Mouse (Mus musculus): Measurements from ENCODE around the gene Sapcd2. TPM values are rescaled to one million over a fixed set of nuclear protein-coding genes. Genes with fewer than 3 reads are reported as not detected.
A peak's percentile ranks its signal among the peaks of the same experiment; 100 is the strongest.

The Sapcd2 gene
- polyA plus RNA-seq, 1 experiment from 2014 or later, result 17.2 TPM

- Histone ChIP-seq H3K9ac (ENCODE audit: low read depth, low read length) (peak within 1 kb of the TSS; percentile 54), H3K4me2 (ENCODE audit: low read length) (peak within 1 kb of the TSS; percentile 73), H3K4me1 (ENCODE audit: control insufficient read depth, insufficient read depth, low read depth, low read length) (peaks cover 22% of the 10 kb centered on the region), H3K27ac (ENCODE audit: low read depth, low read length) (peak within 1 kb of the TSS; percentile 30; the same call in 1 of the 2 replicates), H3K27me3 (replicated peaks; ENCODE audit: control insufficient read depth, insufficient read depth, low read length) (peaks cover 44% of the 10 kb centered on the region), H3K4me3 (ENCODE audit: low read length) (peak within 1 kb of the TSS; percentile 41), H3K36me3 (ENCODE audit: control insufficient read depth, insufficient read depth, low read length) (no peaks in the 10 kb centered on the region), H3K9me3 (ENCODE audit: control insufficient read depth, low read length) (no peaks in the 10 kb centered on the region)
- 1% methylated on average over 55 of the region's 57 CpGs for WGBS
- ATAC-seq, result no peak; the same call in 1 of the 2 replicates
Observed at GRCm38 (mm10) chr2:25395721-25396596, 23.8 kb downstream of the Sapcd2 start, which contains the start of gene Entpd2. Gene Entpd2 (plus strand): TSS chr2:25395874.

GRCm38 (mm10) chr2:25396597-25396983 is 24.5 kb downstream of the Sapcd2 start:
- WGBS, result 38% methylated on average over 3 of the region's 3 CpGs
- Histone ChIP-seq H3K9ac (ENCODE audit: low read depth, low read length) (no peak overlapping the region; the same call in 1 of the 2 replicates), H3K36me3 (ENCODE audit: control insufficient read depth, insufficient read depth, low read length) (no peaks in the 10 kb centered on the region), H3K27me3 (replicated peaks; ENCODE audit: control insufficient read depth, insufficient read depth, low read length) (peaks cover 44% of the 10 kb centered on the region), H3K4me3 (ENCODE audit: low read length) (no peak overlapping the region), H3K4me1 (ENCODE audit: control insufficient read depth, insufficient read depth, low read depth, low read length) (peaks cover 22% of the 10 kb centered on the region), H3K9me3 (ENCODE audit: control insufficient read depth, low read length) (no peaks in the 10 kb centered on the region), H3K27ac (ENCODE audit: low read depth, low read length) (no peak overlapping the region), H3K4me2 (ENCODE audit: low read length) (peak overlapping the region; percentile 73; the same call in 1 of the 2 replicates)
- no peak for ATAC-seq

GRCm38 (mm10) chr2:25397010-25397409 is 24.9 kb downstream of the Sapcd2 start:
- H3K36me3 ChIP-seq (ENCODE audit: control insufficient read depth, insufficient read depth, low read length), result no peaks in the 10 kb centered on the region
- H3K9ac ChIP-seq (ENCODE audit: low read depth, low read length), result no peak overlapping the region
- peaks cover 44% of the 10 kb centered on the region for H3K27me3 ChIP-seq (replicated peaks; ENCODE audit: control insufficient read depth, insufficient read depth, low read length)
- WGBS, result 59% methylated on average over 1 of the region's 1 CpGs
- ATAC-seq, result no peak
- H3K4me1 ChIP-seq (ENCODE audit: control insufficient read depth, insufficient read depth, low read depth, low read length), result peaks cover 22% of the 10 kb centered on the region
- no peak overlapping the region for H3K4me2 ChIP-seq (ENCODE audit: low read length)
- no peak overlapping the region for H3K4me3 ChIP-seq (ENCODE audit: low read length)
- no peaks in the 10 kb centered on the region for H3K9me3 ChIP-seq (ENCODE audit: control insufficient read depth, low read length)
- H3K27ac ChIP-seq (ENCODE audit: low read depth, low read length), result no peak overlapping the region

GRCm38 (mm10) chr2:25398065-25398464 is 25.9 kb downstream of the Sapcd2 start:
- ATAC-seq, result no peak
- 91% methylated on average over 7 of the region's 7 CpGs for WGBS
- no peak overlapping the region for H3K27ac ChIP-seq (ENCODE audit: low read depth, low read length)
- peaks cover 22% of the 10 kb centered on the region for H3K4me1 ChIP-seq (ENCODE audit: control insufficient read depth, insufficient read depth, low read depth, low read length)
- no peak overlapping the region for H3K4me2 ChIP-seq (ENCODE audit: low read length)
- no peak overlapping the region for H3K4me3 ChIP-seq (ENCODE audit: low read length)
- H3K27me3 ChIP-seq (replicated peaks; ENCODE audit: control insufficient read depth, insufficient read depth, low read length), result peaks cover 44% of the 10 kb centered on the region
- H3K9me3 ChIP-seq (ENCODE audit: control insufficient read depth, low read length), result no peaks in the 10 kb centered on the region
- no peak overlapping the region for H3K9ac ChIP-seq (ENCODE audit: low read depth, low read length)
- no peaks in the 10 kb centered on the region for H3K36me3 ChIP-seq (ENCODE audit: control insufficient read depth, insufficient read depth, low read length)

GRCm38 (mm10) chr2:25399051-25399450 is 26.9 kb downstream of the Sapcd2 start, which contains the start of gene Npdc1:
Gene Npdc1 (plus strand): TSS chr2:25399351.
- H3K4me3 ChIP-seq (ENCODE audit: low read length), result no peak within 1 kb of the TSS
- no peak for ATAC-seq
- no peaks in the 10 kb centered on the region for H3K36me3 ChIP-seq (ENCODE audit: control insufficient read depth, insufficient read depth, low read length)
- H3K27ac ChIP-seq (ENCODE audit: low read depth, low read length), result no peak within 1 kb of the TSS
- H3K4me2 ChIP-seq (ENCODE audit: low read length), result no peak within 1 kb of the TSS; the same call in 1 of the 2 replicates
- peaks cover 44% of the 10 kb centered on the region for H3K27me3 ChIP-seq (replicated peaks; ENCODE audit: control insufficient read depth, insufficient read depth, low read length)
- H3K9ac ChIP-seq (ENCODE audit: low read depth, low read length), result no peak within 1 kb of the TSS
- peaks cover 26% of the 10 kb centered on the region for H3K4me1 ChIP-seq (ENCODE audit: control insufficient read depth, insufficient read depth, low read depth, low read length)
- 66% methylated on average over 8 of the region's 8 CpGs for WGBS
- no peaks in the 10 kb centered on the region for H3K9me3 ChIP-seq (ENCODE audit: control insufficient read depth, low read length)

- Histone ChIP-seq H3K4me2 (ENCODE audit: low read length) (peak overlapping the region; percentile 68), H3K27me3 (replicated peaks; ENCODE audit: control insufficient read depth, insufficient read depth, low read length) (peaks cover 36% of the 10 kb centered on the region), H3K36me3 (ENCODE audit: control insufficient read depth, insufficient read depth, low read length) (no peaks in the 10 kb centered on the region), H3K27ac (ENCODE audit: low read depth, low read length) (no peak overlapping the region), H3K9ac (ENCODE audit: low read depth, low read length) (peak overlapping the region; percentile 61), H3K4me1 (ENCODE audit: control insufficient read depth, insufficient read depth, low read depth, low read length) (peaks cover 29% of the 10 kb centered on the region), H3K9me3 (ENCODE audit: control insufficient read depth, low read length) (no peaks in the 10 kb centered on the region), H3K4me3 (ENCODE audit: low read length) (peak overlapping the region; percentile 37)
- ATAC-seq, result no peak
- 17% methylated on average over 16 of the region's 16 CpGs for WGBS
Observed at GRCm38 (mm10) chr2:25400291-25400690, 28.2 kb downstream of the Sapcd2 start.

- Histone ChIP-seq H3K9me3 (ENCODE audit: control insufficient read depth, low read length) (no peaks in the 10 kb centered on the region), H3K9ac (ENCODE audit: low read depth, low read length) (peak overlapping the region; percentile 61), H3K36me3 (ENCODE audit: control insufficient read depth, insufficient read depth, low read length) (no peaks in the 10 kb centered on the region), H3K4me2 (ENCODE audit: low read length) (peak overlapping the region; percentile 68), H3K4me1 (ENCODE audit: control insufficient read depth, insufficient read depth, low read depth, low read length) (peaks cover 27% of the 10 kb centered on the region), H3K27ac (ENCODE audit: low read depth, low read length) (no peak overlapping the region), H3K4me3 (ENCODE audit: low read length) (peak overlapping the region; percentile 37), H3K27me3 (replicated peaks; ENCODE audit: control insufficient read depth, insufficient read depth, low read length) (peaks cover 32% of the 10 kb centered on the region)
- 2% methylated on average over 17 of the region's 17 CpGs for WGBS
- ATAC-seq, result no peak
Observed at GRCm38 (mm10) chr2:25400764-25401163, 28.6 kb downstream of the Sapcd2 start.

- peaks cover 22% of the 10 kb centered on the region for H3K4me1 ChIP-seq (ENCODE audit: control insufficient read depth, insufficient read depth, low read depth, low read length)
- no peaks in the 10 kb centered on the region for H3K36me3 ChIP-seq (ENCODE audit: control insufficient read depth, insufficient read depth, low read length)
- peak overlapping the region; percentile 71 for H3K4me3 ChIP-seq (ENCODE audit: low read length)
- peak overlapping the region; percentile 91 for H3K27ac ChIP-seq (ENCODE audit: low read depth, low read length)
- 0% methylated on average over 13 of the region's 13 CpGs for WGBS
- ATAC-seq, result peak; percentile 67
- H3K9me3 ChIP-seq (ENCODE audit: control insufficient read depth, low read length), result no peaks in the 10 kb centered on the region
- H3K9ac ChIP-seq (ENCODE audit: low read depth, low read length), result peak overlapping the region; percentile 90
- peaks cover 18% of the 10 kb centered on the region for H3K27me3 ChIP-seq (replicated peaks; ENCODE audit: control insufficient read depth, insufficient read depth, low read length)
- peak overlapping the region; percentile 76 for H3K4me2 ChIP-seq (ENCODE audit: low read length)
Observed at GRCm38 (mm10) chr2:25402377-25402971, 30.4 kb downstream of the Sapcd2 start.

Measured in hindbrain, embryonic 16.5 days (tissue).